Mouse (Mus musculus) thymus, adult 2 months (tissue): Measurements from ENCODE around the gene Gm18596.

ENCODE experiments used
- CTCF ChIP-seq: fragments of 200-500 bp; IDR thresholded peaks from 2 replicates; pipeline ENCODE4 v1.5.1; 2012; ENCODE audit warnings: mild to moderate bottlenecking, control low read depth, low read length, moderate library complexity, borderline replicate concordance; ENCODE audit not compliant: control insufficient read depth, poor library complexity, insufficient read depth; ENCODE audit errors: extremely low read depth
- POLR2A ChIP-seq: fragments of 200-500 bp; IDR thresholded peaks from 2 replicates; pipeline ENCODE4 v1.6.1; 2012; ENCODE audit warnings: mild to moderate bottlenecking, low read length, control low read depth, moderate library complexity; ENCODE audit not compliant: control insufficient read depth, poor library complexity, insufficient read depth; ENCODE audit errors: extremely low read depth

- no peak for TF ChIP-seq CTCF
- TF ChIP-seq POLR2A: no peak
These were observed 26.9 kb downstream of the Gm18596 start, which contains the start of gene Gm10142 for GRCm38 (mm10) chr10:77715507-77715906.
